Mouse (Mus musculus) layer of hippocampus, adult 8-10 months (tissue): ENCODE results near the gene Astl. TPM values are rescaled to one million over a fixed set of nuclear protein-coding genes. Genes with fewer than 3 reads are reported as not detected.

ENCODE experiments used
- DNase-seq, 2 experiments: peaks; one replicate each; pipeline ENCODE4 v3.0.0; 2022; ENCODE audit warnings: low spot score in 2 of 2
- total RNA-seq, 4 experiments: library from RNA; stranded (reverse); gene quantifications; 2 replicates each; pipeline ENCODE4 v1.2.4; 2022

Gene Astl
- total RNA-seq, 4 experiments from 2014 or later: not detected

GRCm38 (mm10) chr2:127367126-127367820, 28.8 kb downstream of the Astl start:
- no peak for DNase-seq

GRCm38 (mm10) chr2:127369703-127370376, 31.4 kb downstream of the Astl start:
- no peak for DNase-seq

- DNase-seq: no peak
These were observed 32.4 kb downstream of the Astl start for GRCm38 (mm10) chr2:127370561-127371483.

- DNase-seq: no peak
These were observed 33.0 kb downstream of the Astl start for GRCm38 (mm10) chr2:127371484-127371861.

- no peak for DNase-seq
These were observed 33.6 kb downstream of the Astl start for GRCm38 (mm10) chr2:127372082-127372481.

- DNase-seq: no peak
These were observed 35.7 kb downstream of the Astl start for GRCm38 (mm10) chr2:127374131-127374530.

- no peak for DNase-seq
These were observed 36.6 kb downstream of the Astl start for GRCm38 (mm10) chr2:127375087-127375486.

GRCm38 (mm10) chr2:127375759-127376341, 37.4 kb downstream of the Astl start:
- DNase-seq: no peak

GRCm38 (mm10) chr2:127376423-127377051, 38.1 kb downstream of the Astl start:
- DNase-seq: no peak

- no peak for DNase-seq
These were observed 39.6 kb downstream of the Astl start for GRCm38 (mm10) chr2:127377942-127378610.

GRCm38 (mm10) chr2:127378611-127378990, 40.2 kb downstream of the Astl start:
- DNase-seq: no peak

- DNase-seq: no peak
These were observed 40.8 kb downstream of the Astl start for GRCm38 (mm10) chr2:127379250-127379649.

- no peak for DNase-seq
These were observed 45.4 kb downstream of the Astl start for GRCm38 (mm10) chr2:127383881-127384280.

GRCm38 (mm10) chr2:127387521-127387920, 49.1 kb downstream of the Astl start:
- DNase-seq: no peak

- no peak for DNase-seq
These were observed 51.9 kb downstream of the Astl start for GRCm38 (mm10) chr2:127390352-127390751.

- DNase-seq: no peak
These were observed 52.4 kb downstream of the Astl start for GRCm38 (mm10) chr2:127390846-127391245.

- DNase-seq: no peak
These were observed 52.9 kb downstream of the Astl start for GRCm38 (mm10) chr2:127391323-127391722.

- no peak for DNase-seq
These were observed 56.2 kb downstream of the Astl start for GRCm38 (mm10) chr2:127394606-127395161.

GRCm38 (mm10) chr2:127398738-127399137, 60.3 kb downstream of the Astl start:
- no peak for DNase-seq
